Mouse (Mus musculus) limb, embryonic 10.5 days (tissue): Measurements from ENCODE around the gene Cytip. TPM values are rescaled to one million over a fixed set of nuclear protein-coding genes. Genes with fewer than 3 reads are reported as not detected.
"Not testable (repeated sequence)": the region's sequence is repeated elsewhere in the genome, so short reads cannot be mapped to it uniquely, and the experiment has no call there.

Source experiments
- DNase-seq: peaks from one replicate; pipeline ENCODE4 v3.0.0-alpha.2; 2017; ENCODE audit warnings: low spot score
- H3K27ac ChIP-seq: fragments of 300-500 bp; sonication (generic); 2 replicates; pipeline ENCODE4 v1.5.1; 2016; ENCODE audit warnings: mild to moderate bottlenecking
- H3K27me3 ChIP-seq: fragments of 300-500 bp; sonication (generic); 2 replicates; pipeline ENCODE4 v1.6.1; 2016; ENCODE audit warnings: low read depth, mild to moderate bottlenecking; ENCODE audit not compliant: poor library complexity, severe bottlenecking
- H3K36me3 ChIP-seq: fragments of 300-500 bp; sonication (generic); 2 replicates; pipeline ENCODE4 v1.6.1; 2016; ENCODE audit warnings: mild to moderate bottlenecking, moderate library complexity
- H3K4me1 ChIP-seq: fragments of 300-500 bp; sonication (generic); 2 replicates; pipeline ENCODE4 v1.6.1; 2016
- H3K4me3 ChIP-seq: fragments of 300-500 bp; sonication (generic); 2 replicates; pipeline ENCODE4 v1.5.1; 2016; ENCODE audit warnings: mild to moderate bottlenecking, moderate library complexity
- H3K9me3 ChIP-seq: fragments of 300-500 bp; sonication (generic); replicated peaks from 2 replicates; pipeline ENCODE4 v1.6.1; 2016; ENCODE audit warnings: mild to moderate bottlenecking
- WGBS: fragments of 180-500 bp; shearing (Covaris S2); methylation state at CpG from one replicate; pipeline ENCODE4 v1.1.7; 2016; 5-methylcytosine and 5-hydroxymethylcytosine counted together
- polyA plus RNA-seq: library from polyadenylated mRNA; unstranded; fragments of >200 nt; fragmentation: Nextera tagmentation; extraction: Ambion mirVana; gene quantifications from 2 replicates; pipeline ENCODE4 v1.2.1, GENCODE M21; 2016

Cytip gene
- polyA plus RNA-seq, 1 experiment from 2014 or later: 0.23 TPM

GRCm38 (mm10) chr2:58136526-58136925 lies 58.8 kb downstream of the Cytip start:
- Histone ChIP-seq H3K36me3 (no peaks in the 10 kb centered on the region), H3K27me3 (no peaks in the 10 kb centered on the region), H3K4me1 (peaks cover 5% of the 10 kb centered on the region; the same call in 1 of the 2 replicates), H3K27ac (no peak overlapping the region), H3K4me3 (no peak overlapping the region), H3K9me3 (no peaks in the 10 kb centered on the region)
- DNase-seq: no peak
- WGBS: 94% methylated on average over 4 of the region's 4 CpGs

GRCm38 (mm10) chr2:58135061-58135463 lies 60.3 kb downstream of the Cytip start:
- Histone ChIP-seq H3K4me1 (peaks cover 5% of the 10 kb centered on the region; the same call in 1 of the 2 replicates), H3K4me3 (no peak overlapping the region), H3K9me3 (no peaks in the 10 kb centered on the region), H3K36me3 (no peaks in the 10 kb centered on the region), H3K27ac (no peak overlapping the region), H3K27me3 (no peaks in the 10 kb centered on the region)
- DNase-seq: no peak
- 75% methylated on average over 2 of the region's 2 CpGs for WGBS

GRCm38 (mm10) chr2:58132597-58132996 lies 62.7 kb downstream of the Cytip start:
- no peaks in the 10 kb centered on the region for H3K27me3 ChIP-seq
- H3K4me1 ChIP-seq: peaks cover 5% of the 10 kb centered on the region; the same call in 1 of the 2 replicates
- no peak for DNase-seq
- H3K4me3 ChIP-seq: no peak overlapping the region
- 78% methylated on average over 2 of the region's 2 CpGs for WGBS
- H3K27ac ChIP-seq: no peak overlapping the region
- no peaks in the 10 kb centered on the region for H3K36me3 ChIP-seq
- no peaks in the 10 kb centered on the region for H3K9me3 ChIP-seq

- WGBS: 82% methylated on average over 5 of the region's 5 CpGs
- Histone ChIP-seq H3K4me3 (no peak overlapping the region), H3K27ac (no peak overlapping the region), H3K9me3 (no peaks in the 10 kb centered on the region), H3K36me3 (no peaks in the 10 kb centered on the region), H3K27me3 (no peaks in the 10 kb centered on the region), H3K4me1 (peaks cover 1% of the 10 kb centered on the region; the same call in 1 of the 2 replicates)
- no peak for DNase-seq
Observed at GRCm38 (mm10) chr2:58129903-58130302, 65.4 kb downstream of the Cytip start.

- Histone ChIP-seq H3K27ac (no peak overlapping the region), H3K27me3 (no peaks in the 10 kb centered on the region), H3K4me3 (no peak overlapping the region), H3K9me3 (no peaks in the 10 kb centered on the region), H3K4me1 (no peaks in the 10 kb centered on the region), H3K36me3 (no peaks in the 10 kb centered on the region)
- 85% methylated on average over 4 of the region's 4 CpGs for WGBS
- no peak for DNase-seq
Observed at GRCm38 (mm10) chr2:58111105-58111504, 84.2 kb downstream of the Cytip start.

- not testable (repeated sequence) for H3K9me3 ChIP-seq, DNase-seq, H3K27me3 ChIP-seq, H3K27ac ChIP-seq, H3K4me1 ChIP-seq, H3K4me3 ChIP-seq, H3K36me3 ChIP-seq
- 88% methylated on average over 16 of the region's 16 CpGs for WGBS
Observed at GRCm38 (mm10) chr2:58107887-58108286, 87.4 kb downstream of the Cytip start.

GRCm38 (mm10) chr2:58107046-58107445 lies 88.3 kb downstream of the Cytip start:
- Histone ChIP-seq H3K27me3 (no peaks in the 10 kb centered on the region), H3K4me3 (no peak overlapping the region), H3K27ac (no peak overlapping the region), H3K9me3 (no peaks in the 10 kb centered on the region), H3K36me3 (no peaks in the 10 kb centered on the region), H3K4me1 (no peaks in the 10 kb centered on the region)
- WGBS: 91% methylated on average over 6 of the region's 6 CpGs
- DNase-seq: no peak

GRCm38 (mm10) chr2:58094818-58095217 lies 100.5 kb downstream of the Cytip start:
- 66% methylated on average over 1 of the region's 1 CpGs for WGBS
- DNase-seq: no peak
- no peaks in the 10 kb centered on the region for H3K9me3 ChIP-seq
- no peak overlapping the region for H3K4me3 ChIP-seq
- H3K27me3 ChIP-seq: no peaks in the 10 kb centered on the region
- no peaks in the 10 kb centered on the region for H3K36me3 ChIP-seq
- no peaks in the 10 kb centered on the region for H3K4me1 ChIP-seq
- no peak overlapping the region for H3K27ac ChIP-seq

GRCm38 (mm10) chr2:58086420-58086819 lies 108.9 kb downstream of the Cytip start:
- H3K27me3 ChIP-seq: no peaks in the 10 kb centered on the region
- DNase-seq: no peak
- no peaks in the 10 kb centered on the region for H3K9me3 ChIP-seq
- H3K36me3 ChIP-seq: no peaks in the 10 kb centered on the region
- H3K4me1 ChIP-seq: no peaks in the 10 kb centered on the region
- no peak overlapping the region for H3K27ac ChIP-seq
- no peak overlapping the region for H3K4me3 ChIP-seq
- 91% methylated on average over 1 of the region's 1 CpGs for WGBS

- H3K27me3 ChIP-seq: no peaks in the 10 kb centered on the region
- no peak overlapping the region for H3K27ac ChIP-seq
- 63% methylated on average over 1 of the region's 1 CpGs for WGBS
- no peaks in the 10 kb centered on the region for H3K36me3 ChIP-seq
- H3K4me1 ChIP-seq: no peaks in the 10 kb centered on the region
- no peak overlapping the region for H3K4me3 ChIP-seq
- H3K9me3 ChIP-seq: no peaks in the 10 kb centered on the region
- no peak for DNase-seq
Observed at GRCm38 (mm10) chr2:58079849-58080248, 115.5 kb downstream of the Cytip start.

Other genes starting within 250 kb of the Cytip start
- gene Galnt5, start 197.6 kb downstream of the Cytip start, polyA plus RNA-seq: 1.9 and 3.0 TPM in 2 replicates
- gene Ermn, start 142.7 kb downstream of the Cytip start, polyA plus RNA-seq: 0.04 TPM in 1 of 2 replicates, not detected in the other
- gene Acvr1c, start 162.4 kb upstream of the Cytip start, polyA plus RNA-seq: 0.21 and 0.30 TPM in 2 replicates